Mouse (Mus musculus): Measurements from ENCODE around the gene Leng1. TPM values are rescaled to one million over a fixed set of nuclear protein-coding genes. Genes with fewer than 3 reads are reported as not detected.

Gene Leng1
- polyA plus RNA-seq, 2 experiments = 3.3 to 4.3 TPM

DNA sequence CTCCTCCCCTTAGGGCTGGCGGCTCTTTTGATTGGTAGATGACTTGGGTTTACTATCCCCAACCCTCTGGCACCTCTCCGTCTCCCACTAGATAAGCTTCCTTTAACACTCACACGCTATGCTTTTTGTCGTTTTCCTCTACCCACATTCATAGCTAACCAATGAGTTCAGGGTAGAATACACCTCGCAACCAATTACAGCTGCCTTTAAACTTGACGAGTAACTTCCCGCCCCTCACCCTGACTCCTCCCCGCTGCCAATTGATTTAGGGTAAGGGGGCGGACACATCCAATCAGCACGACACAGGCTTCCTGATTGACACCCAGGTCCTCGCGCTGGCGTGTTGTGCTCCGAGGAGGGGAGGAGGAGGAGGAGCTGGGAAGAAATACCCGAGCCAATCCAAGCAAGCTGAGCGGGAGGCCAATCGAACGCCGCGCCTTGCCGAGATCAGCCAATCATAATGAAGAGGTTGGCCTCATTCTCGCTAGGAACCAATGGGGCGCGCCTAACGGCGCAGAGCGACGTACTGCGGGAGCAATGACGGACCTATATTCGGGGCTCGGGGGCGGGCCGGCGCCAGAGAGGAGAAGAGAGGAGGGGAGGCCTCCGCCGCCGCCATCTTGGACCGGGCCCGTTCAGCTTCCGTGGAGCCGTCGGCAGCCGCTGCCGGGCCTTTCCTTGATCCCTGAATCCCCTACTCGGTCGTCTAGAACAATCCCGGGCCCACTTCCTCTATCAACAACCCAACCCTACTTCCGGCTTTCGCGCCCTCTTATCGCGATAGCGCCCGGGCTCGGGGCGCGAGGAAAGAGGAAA, 20.8 kb downstream of the Leng1 start, which contains the start of gene Cnot3:
Cnot3 (plus strand) TSS at position 597 of the 816 bp plus-strand sequence.
- Histone ChIP-seq H3K27ac (peak within 1 kb of the TSS; percentile 93), H3K9ac (replicated peaks) (peak within 1 kb of the TSS; percentile 98), H3K4me3 (ENCODE audit: insufficient read depth in 1 of 2, low read depth in 2 of 2, low read length in 2 of 2) (peak within 1 kb of the TSS; percentile 86 to 89), H3K36me3 (replicated peaks; ENCODE audit: control insufficient read depth, insufficient read depth, low read depth) (peaks cover 20% of the 10 kb centered on the region), H3K4me1 (replicated peaks; ENCODE audit: control insufficient read depth in 2 of 2, insufficient read depth in 2 of 2, low read length in 1 of 2) (peaks cover 20 to 25% of the 10 kb centered on the region in 2 experiments), H3K9me3 (ENCODE audit: control insufficient read depth, low read length) (no peaks in the 10 kb centered on the region), H3K4me2 (ENCODE audit: low read depth) (peak within 1 kb of the TSS; percentile 93), H3K27me3 (ENCODE audit: control insufficient read depth, insufficient read depth, low read length) (no peaks in the 10 kb centered on the region)
- TF ChIP-seq CTCF (IDR thresholded peaks at IDR 0.05; ENCODE audit: low read depth) (no peak), EP300 (IDR thresholded peaks at IDR 0.05; ENCODE audit: low read depth) (peak; percentile 61)
- peak; percentile 96 for ATAC-seq (ENCODE audit: insufficient read depth)
- under 1% methylated on average over 50 of the region's 58 CpGs for WGBS (ENCODE audit: insufficient replicate concordance)
- peak; percentile 99 for DNase-seq (ENCODE audit: low read depth in 3 of 3, low spot score in 3 of 3)

DNA sequence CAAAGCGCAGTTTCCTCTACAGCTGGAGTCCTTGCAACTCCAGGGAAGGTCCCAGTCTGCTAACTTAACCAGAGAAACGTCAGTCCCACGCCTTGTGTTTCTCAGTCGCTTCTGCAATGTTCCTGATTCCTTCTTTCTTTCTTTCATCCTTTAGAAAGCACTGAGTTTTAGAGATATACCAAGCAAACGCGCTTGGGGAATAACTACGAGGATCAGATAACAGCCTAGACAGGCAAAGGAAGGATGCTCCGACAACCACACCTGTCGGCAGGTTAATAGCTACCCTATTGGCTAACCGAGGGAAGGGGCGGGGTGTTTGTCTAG, 21.3 kb downstream of the Leng1 start:
- Histone ChIP-seq H3K4me3 (ENCODE audit: insufficient read depth in 1 of 2, low read depth in 2 of 2, low read length in 2 of 2) (peak overlapping the region; percentile 57 to 89), H3K4me2 (ENCODE audit: low read depth) (peak overlapping the region; percentile 78), H3K27ac (peak overlapping the region; percentile 88), H3K9me3 (ENCODE audit: control insufficient read depth, low read length) (no peaks in the 10 kb centered on the region), H3K36me3 (replicated peaks; ENCODE audit: control insufficient read depth, insufficient read depth, low read depth) (peaks cover 20% of the 10 kb centered on the region), H3K9ac (replicated peaks) (0 out of 2 replicates have a peak overlapping the region, but pooled peaks have one; percentile 28), H3K27me3 (ENCODE audit: control insufficient read depth, insufficient read depth, low read length) (no peaks in the 10 kb centered on the region), H3K4me1 (replicated peaks; ENCODE audit: control insufficient read depth in 2 of 2, insufficient read depth in 2 of 2, low read length in 1 of 2) (peaks cover 20 to 25% of the 10 kb centered on the region in 2 experiments)
- WGBS (ENCODE audit: insufficient replicate concordance) = under 1% methylated on average over 11 of the region's 11 CpGs
- no peak for TF ChIP-seq CTCF (IDR thresholded peaks at IDR 0.05; ENCODE audit: low read depth)
- no peak for TF ChIP-seq EP300 (IDR thresholded peaks at IDR 0.05; ENCODE audit: low read depth)
- ATAC-seq (ENCODE audit: insufficient read depth) (no peak), DNase-seq (ENCODE audit: low read depth in 3 of 3, low spot score in 3 of 3) (no peak)

DNA sequence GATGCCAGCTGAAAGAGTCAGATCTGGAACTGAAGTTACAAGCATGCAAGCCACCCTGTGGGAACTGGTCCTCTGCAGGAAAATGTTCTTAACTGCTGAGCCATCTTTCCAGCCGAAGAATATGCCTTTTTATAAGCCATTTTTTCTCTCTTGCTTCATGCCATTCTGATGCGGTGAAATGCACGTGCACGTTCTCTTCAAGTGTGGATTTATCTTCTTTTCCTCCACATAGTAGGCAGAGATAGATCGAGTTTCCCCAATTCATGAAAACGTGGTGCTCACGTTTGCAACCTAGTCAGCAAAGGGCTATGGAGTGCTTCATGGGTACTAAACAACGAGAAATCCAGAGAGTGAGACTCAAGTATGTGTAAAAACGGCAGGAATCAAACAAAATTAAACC, 21.8 kb downstream of the Leng1 start:
- no peak for ATAC-seq (ENCODE audit: insufficient read depth)
- no peak for DNase-seq (ENCODE audit: low read depth in 3 of 3, low spot score in 3 of 3)
- 15% methylated on average over 9 of the region's 9 CpGs for whole genome bisulfite sequencing (ENCODE audit: insufficient replicate concordance)
- TF ChIP-seq CTCF (IDR thresholded peaks at IDR 0.05; ENCODE audit: low read depth) = no peak
- no peak for TF ChIP-seq EP300 (IDR thresholded peaks at IDR 0.05; ENCODE audit: low read depth)
- H3K27ac ChIP-seq = peak overlapping the region; percentile 88
- no peaks in the 10 kb centered on the region for H3K9me3 ChIP-seq (ENCODE audit: control insufficient read depth, low read length)
- H3K4me3 ChIP-seq (ENCODE audit: insufficient read depth in 1 of 2, low read depth in 2 of 2, low read length in 2 of 2) = peak overlapping the region; percentile 57 to 89; a peak in 3 of 4 replicates
- H3K4me1 ChIP-seq (replicated peaks; ENCODE audit: control insufficient read depth in 2 of 2, insufficient read depth in 2 of 2, low read length in 1 of 2) = peaks cover 20 to 25% of the 10 kb centered on the region in 2 experiments
- no peaks in the 10 kb centered on the region for H3K27me3 ChIP-seq (ENCODE audit: control insufficient read depth, insufficient read depth, low read length)
- H3K9ac ChIP-seq (replicated peaks) = 0 out of 2 replicates have a peak overlapping the region, but pooled peaks have one; percentile 28
- peak overlapping the region; percentile 78 for H3K4me2 ChIP-seq (ENCODE audit: low read depth)
- peaks cover 21% of the 10 kb centered on the region for H3K36me3 ChIP-seq (replicated peaks; ENCODE audit: control insufficient read depth, insufficient read depth, low read depth)

DNA sequence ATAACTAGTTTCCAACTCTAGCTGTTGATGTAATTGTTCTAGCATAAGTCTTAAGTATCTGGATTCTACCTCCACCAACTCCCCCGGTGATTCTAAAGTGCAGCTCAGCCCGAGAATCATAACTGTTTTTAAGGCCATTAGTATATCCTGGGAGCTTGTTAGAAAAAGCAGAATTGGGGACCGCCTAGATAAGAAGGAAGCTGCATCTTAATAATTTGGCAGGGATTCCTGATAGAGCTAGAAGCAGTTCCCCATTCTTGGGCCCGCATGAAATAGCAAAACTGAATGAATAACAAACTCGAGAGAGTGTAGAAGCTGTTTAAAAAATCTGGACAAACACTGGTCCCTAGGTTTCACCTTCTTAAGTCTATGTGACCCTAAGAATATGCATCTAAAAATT, 22.2 kb downstream of the Leng1 start:
- peak overlapping the region; percentile 78 for H3K4me2 ChIP-seq (ENCODE audit: low read depth)
- peaks cover 21% of the 10 kb centered on the region for H3K36me3 ChIP-seq (replicated peaks; ENCODE audit: control insufficient read depth, insufficient read depth, low read depth)
- no peak for DNase-seq (ENCODE audit: low read depth in 3 of 3, low spot score in 3 of 3)

DNA sequence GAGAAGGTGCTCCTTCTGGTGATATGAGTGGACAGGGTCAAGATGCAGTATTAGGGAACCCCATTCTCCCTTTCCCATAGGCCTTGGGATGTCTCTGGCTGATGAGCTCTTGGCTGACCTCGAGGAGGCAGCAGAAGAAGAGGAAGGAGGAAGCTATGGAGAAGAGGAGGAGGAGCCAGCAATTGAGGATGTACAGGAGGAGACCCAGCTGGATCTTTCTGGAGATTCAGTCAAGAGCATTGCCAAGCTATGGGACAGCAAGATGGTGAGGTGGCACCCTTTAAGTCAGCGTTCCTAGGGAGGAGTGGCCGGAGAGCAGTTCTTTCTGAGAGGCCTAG, 35.2 kb downstream of the Leng1 start:
- WGBS (ENCODE audit: insufficient replicate concordance) = 43% methylated on average over 3 of the region's 3 CpGs
- DNase-seq (ENCODE audit: low read depth in 3 of 3, low spot score in 3 of 3) (no peak), ATAC-seq (ENCODE audit: insufficient read depth) (peak; percentile 1; the same call in 1 of the 2 replicates)
- H3K36me3 ChIP-seq (replicated peaks; ENCODE audit: control insufficient read depth, insufficient read depth, low read depth) = peaks cover 22% of the 10 kb centered on the region
- peaks cover 7 to 14% of the 10 kb centered on the region in 2 experiments; a peak in 2 of 4 replicates for H3K4me1 ChIP-seq (replicated peaks; ENCODE audit: control insufficient read depth in 2 of 2, insufficient read depth in 2 of 2, low read length in 1 of 2)
- peak overlapping the region; percentile 80 for H3K9ac ChIP-seq (replicated peaks)
- no peak overlapping the region for H3K27ac ChIP-seq
- H3K9me3 ChIP-seq (ENCODE audit: control insufficient read depth, low read length) = no peaks in the 10 kb centered on the region
- peak overlapping the region; percentile 88 to 97 for H3K4me3 ChIP-seq (ENCODE audit: insufficient read depth in 1 of 2, low read depth in 2 of 2, low read length in 2 of 2)
- TF ChIP-seq CTCF (IDR thresholded peaks at IDR 0.05; ENCODE audit: low read depth) (no peak), EP300 (IDR thresholded peaks at IDR 0.05; ENCODE audit: low read depth) (no peak)
- no peaks in the 10 kb centered on the region for H3K27me3 ChIP-seq (ENCODE audit: control insufficient read depth, insufficient read depth, low read length)
- peak overlapping the region; percentile 95 for H3K4me2 ChIP-seq (ENCODE audit: low read depth)

More for the DNA sequence above, 22.2 kb downstream of the Leng1 start:
- no peak overlapping the region for H3K27ac ChIP-seq
- TF ChIP-seq EP300 (IDR thresholded peaks at IDR 0.05; ENCODE audit: low read depth) (no peak), CTCF (IDR thresholded peaks at IDR 0.05; ENCODE audit: low read depth) (no peak)
- no peaks in the 10 kb centered on the region for H3K9me3 ChIP-seq (ENCODE audit: control insufficient read depth, low read length)
- H3K4me1 ChIP-seq (replicated peaks; ENCODE audit: control insufficient read depth in 2 of 2, insufficient read depth in 2 of 2, low read length in 1 of 2) = peaks cover 20 to 25% of the 10 kb centered on the region in 2 experiments
- no peak overlapping the region for H3K4me3 ChIP-seq (ENCODE audit: insufficient read depth in 1 of 2, low read depth in 2 of 2, low read length in 2 of 2)
- H3K9ac ChIP-seq (replicated peaks) = no peak overlapping the region
- H3K27me3 ChIP-seq (ENCODE audit: control insufficient read depth, insufficient read depth, low read length) = no peaks in the 10 kb centered on the region
- ATAC-seq (ENCODE audit: insufficient read depth) = no peak
- 36% methylated on average over 5 of the region's 5 CpGs for WGBS (ENCODE audit: insufficient replicate concordance)
